Mouse (Mus musculus) heart, postnatal 14 days (tissue): ENCODE measurements around the gene Nphs1. TPM values are rescaled to one million over a fixed set of nuclear protein-coding genes. Genes with fewer than 3 reads are reported as not detected.
A peak's percentile ranks its signal among the peaks of the same experiment; 100 is the strongest.
"Not testable (repeated sequence)": the region's sequence is repeated elsewhere in the genome, so short reads cannot be mapped to it uniquely, and the experiment has no call there.

Experiments
- DNase-seq, 2 experiments: peaks; one replicate each; pipeline ENCODE4 v3.0.0; 2021 to 2022
- intact Hi-C: fragments of 180-260 bp; cut with DNase I; formaldehyde crosslinking; loops from one replicate; pipeline ENCODE4 v1.15.1; 2025
- total RNA-seq, 2 experiments: library from RNA; stranded (reverse); gene quantifications; 2 replicates each; pipeline ENCODE4 v1.2.3; 2021

The Nphs1 gene
- total RNA-seq, 2 experiments from 2014 or later = not detected

GRCm38 (mm10) chr7:30439734-30440133 is 18.4 kb upstream of the Nphs1 start:
- intact Hi-C loops = loop anchor here (5.0 kb wide), 1 partner anchor 53 kb away; the partner anchor contains the start of gene Prodh2
- no peak for DNase-seq

- peak; percentile 51 to 64 for DNase-seq
- intact Hi-C loops = loop anchor here (5.0 kb wide), 1 partner anchor 52 kb away; the partner anchor contains the start of gene Prodh2
Observed at GRCm38 (mm10) chr7:30440697-30441096, 17.4 kb upstream of the Nphs1 start.

GRCm38 (mm10) chr7:30443696-30444095 is 14.4 kb upstream of the Nphs1 start:
- intact Hi-C loops = loop anchor here (5.0 kb wide), 1 partner anchor 49 kb away; the partner anchor contains the start of gene Prodh2
- DNase-seq = no peak

- DNase-seq = peak in 1 of 2 experiments; percentile 20
- intact Hi-C loops = loop anchor here (5.0 kb wide), 1 partner anchor 48 kb away; the partner anchor contains the start of gene Prodh2
Observed at GRCm38 (mm10) chr7:30444154-30444970, 13.8 kb upstream of the Nphs1 start.

- intact Hi-C loops = loop anchor here (5.0 kb wide), 1 partner anchor 47 kb away; the partner anchor contains the start of gene Prodh2
- peak; percentile 60 to 71 for DNase-seq
Observed at GRCm38 (mm10) chr7:30444971-30445751, 13.0 kb upstream of the Nphs1 start, which contains the start of gene Aplp1. Aplp1 (minus strand) TSS chr7:30445535.

GRCm38 (mm10) chr7:30450241-30450640 is 7.9 kb upstream of the Nphs1 start:
- DNase-seq = no peak
- intact Hi-C loops = no loop called here

- no peak for DNase-seq
- intact Hi-C loops = no loop called here
Observed at GRCm38 (mm10) chr7:30453327-30453726, 4.8 kb upstream of the Nphs1 start.

GRCm38 (mm10) chr7:30453766-30454165 is 4.3 kb upstream of the Nphs1 start:
- intact Hi-C loops = no loop called here
- DNase-seq = no peak

GRCm38 (mm10) chr7:30454259-30454658 is 3.9 kb upstream of the Nphs1 start:
- intact Hi-C loops = no loop called here
- DNase-seq = no peak

- no peak for DNase-seq
- intact Hi-C loops = no loop called here
Observed at GRCm38 (mm10) chr7:30456487-30456886, 1.6 kb upstream of the Nphs1 start.

- intact Hi-C loops = no loop called here
Observed at GRCm38 (mm10) chr7:30456911-30457628, 1.0 kb upstream of the Nphs1 start.

GRCm38 (mm10) chr7:30459484-30459883 is 1.4 kb downstream of the Nphs1 start:
- DNase-seq = no peak
- intact Hi-C loops = no loop called here

More at GRCm38 (mm10) chr7:30456911-30457628, 1.0 kb upstream of the Nphs1 start:
- no peak for DNase-seq

- DNase-seq = no peak
- intact Hi-C loops = no loop called here
Observed at GRCm38 (mm10) chr7:30463568-30463967, 5.5 kb downstream of the Nphs1 start.

GRCm38 (mm10) chr7:30463996-30464395 is 5.9 kb downstream of the Nphs1 start:
- intact Hi-C loops = no loop called here

GRCm38 (mm10) chr7:30464816-30465300 is 6.7 kb downstream of the Nphs1 start:
- intact Hi-C loops = no loop called here
- DNase-seq = no peak

More at GRCm38 (mm10) chr7:30463996-30464395, 5.9 kb downstream of the Nphs1 start:
- no peak for DNase-seq

- peak; percentile 19 to 42 for DNase-seq
- intact Hi-C loops = loop anchor here (5.0 kb wide), 1 partner anchor 100 kb away; no protein-coding TSS in a partner anchor
Observed at GRCm38 (mm10) chr7:30472411-30472810, 14.3 kb downstream of the Nphs1 start.

GRCm38 (mm10) chr7:30474999-30475398 is 16.9 kb downstream of the Nphs1 start:
- DNase-seq = no peak
- intact Hi-C loops = loop anchor here (5.0 kb wide), 1 partner anchor 103 kb away; no protein-coding TSS in a partner anchor

GRCm38 (mm10) chr7:30476136-30476535 is 18.0 kb downstream of the Nphs1 start:
- DNase-seq, intact Hi-C loops: not testable (repeated sequence)

GRCm38 (mm10) chr7:30477415-30478381 is 19.6 kb downstream of the Nphs1 start:
- DNase-seq = peak in 1 of 2 experiments; percentile 10
- intact Hi-C loops = no loop called here
